19 mouse cellular contexts compared by ENCODE assay signal in the genomic region with DNA sequence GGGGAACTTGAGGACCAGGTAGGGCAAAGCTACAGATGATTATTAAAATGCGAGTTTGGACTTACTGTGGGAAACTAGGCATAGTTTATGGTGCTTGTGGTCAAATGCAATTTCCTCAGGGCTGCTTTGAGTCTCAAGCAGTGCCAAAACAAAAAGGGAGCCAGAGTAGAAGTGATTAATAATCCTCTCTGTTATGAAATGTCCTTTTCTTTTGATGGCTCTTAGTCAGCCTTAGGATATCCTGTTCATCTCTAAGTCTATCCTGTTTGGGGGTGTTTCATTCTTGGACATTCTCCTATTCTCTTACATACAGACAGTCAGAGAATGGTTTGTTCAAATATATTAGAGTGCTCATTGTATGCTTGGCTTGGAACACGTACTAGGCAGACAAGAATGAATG.
DNase-seq lines count a peak whose midpoint lies in the region; ATAC-seq lines count a peak whose summit lies in the region.
"Had no signal": no experiment of that assay in that cellular context is flagged by ENCODE, and none has a peak within 500 bp of the region (broad histone marks: within the 10 kb centered on the region; RNA-seq: fewer than 3 reads in every experiment).

No protein-coding gene starts in this region.

- ATAC-seq in CD4-positive, CD25-positive, alpha-beta regulatory T cell, adult 4 months, result no peak
- ATAC-seq: forebrain, embryonic 13.5 days; forebrain, embryonic 15.5 days; forebrain, postnatal 0 days had no signal

- peak; percentile 65 for DNase-seq in Muller cell, postnatal 12 days (ENCODE audit: inconsistent ontology term)
- peak; percentile 80 for DNase-seq in fat pad, adult 2 months (ENCODE audit: extremely low read depth, low read depth, low spot score)
- peak; percentile 70 for DNase-seq in gonadal fat pad, adult 2 months (ENCODE audit: low read depth)
- DNase-seq in ovary, postnatal 14 days (ENCODE audit: low spot score), result no peak
- no peak for DNase-seq in heart, postnatal 4 days
- DNase-seq: adrenal gland, adult 2 months; adrenal gland, postnatal 10 days; adrenal gland, postnatal 25 days; B cell, adult 2 months; cerebellum, adult 11 months; cerebellum, adult 18-20 months; cerebellum, adult 8-10 months; cerebellum, adult 9-11 months; cerebellum, postnatal 36 days; embryo, embryonic 11 days; forebrain, postnatal 0 days had no signal

Comparison
In these comparisons a context has a peak if more than half of its experiments do, and no peak if none do; other contexts are left out.
1. DNase-seq: peak in Muller cell, postnatal 12 days (single experiment), fat pad, adult 2 months (single experiment) and gonadal fat pad, adult 2 months (single experiment); none in ovary, postnatal 14 days (single experiment) and heart, postnatal 4 days (single experiment).